Mouse (Mus musculus) frontal cortex, adult (tissue): ENCODE measurements at regions not wholly inside any gene's neighbourhood (a gene's known extent, or its start where the extent isn't known, plus 50 kb on each side); places are given as distances from the start of the nearest gene placed in this dataset.
"Not testable (repeated sequence)": the region's sequence is repeated elsewhere in the genome, so short reads cannot be mapped to it uniquely, and the experiment has no call there.

Experiments
- ATAC-seq: cut with Nextera tagmentation; 2 replicates; pipeline ENCODE4 v1.9.2; 2017; ENCODE audit warnings: mild to moderate bottlenecking, moderate library complexity, mixed read lengths; ENCODE audit not compliant: low TSS enrichment

DNA sequence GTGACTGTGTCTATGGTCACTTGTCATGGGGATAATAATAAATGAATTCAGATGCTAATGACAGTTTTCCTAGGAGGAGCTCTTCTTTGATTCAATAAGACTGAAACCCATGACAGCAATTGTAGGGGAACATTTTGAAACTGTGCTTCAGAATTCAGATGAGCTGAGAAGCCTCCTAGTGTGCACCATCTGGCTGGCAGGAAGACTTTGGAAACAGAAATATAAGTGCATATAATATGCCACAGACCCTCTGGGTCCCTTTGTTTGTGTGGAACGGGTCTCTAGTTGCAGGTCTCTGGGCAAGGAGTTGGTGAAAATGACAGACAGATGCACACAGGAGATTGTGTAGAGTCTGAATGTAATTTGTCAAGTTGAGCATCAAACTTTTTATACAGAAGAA, 1043.3 kb upstream of the Cntnap5a start:
- ATAC-seq = no peak

DNA sequence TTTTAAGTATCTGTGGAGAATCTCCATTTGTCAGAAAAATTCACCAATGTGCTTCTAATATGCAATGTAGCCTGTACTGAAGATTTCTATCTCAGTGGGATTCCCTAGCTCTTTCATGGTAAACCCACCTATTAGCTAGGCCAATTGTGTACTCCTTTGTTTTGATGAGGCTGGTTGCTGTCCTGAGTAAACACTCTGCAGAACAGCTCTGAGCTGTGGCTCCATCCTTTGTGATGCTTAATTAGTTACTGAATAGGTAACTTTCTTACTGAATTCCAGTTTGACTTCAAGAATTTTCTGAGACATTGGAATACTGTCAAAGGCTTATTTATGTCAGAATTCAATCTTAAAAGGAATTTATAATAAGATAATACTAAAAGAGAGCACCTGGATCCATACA, 1042.7 kb upstream of the Cntnap5a start:
- not testable (repeated sequence) for ATAC-seq

DNA sequence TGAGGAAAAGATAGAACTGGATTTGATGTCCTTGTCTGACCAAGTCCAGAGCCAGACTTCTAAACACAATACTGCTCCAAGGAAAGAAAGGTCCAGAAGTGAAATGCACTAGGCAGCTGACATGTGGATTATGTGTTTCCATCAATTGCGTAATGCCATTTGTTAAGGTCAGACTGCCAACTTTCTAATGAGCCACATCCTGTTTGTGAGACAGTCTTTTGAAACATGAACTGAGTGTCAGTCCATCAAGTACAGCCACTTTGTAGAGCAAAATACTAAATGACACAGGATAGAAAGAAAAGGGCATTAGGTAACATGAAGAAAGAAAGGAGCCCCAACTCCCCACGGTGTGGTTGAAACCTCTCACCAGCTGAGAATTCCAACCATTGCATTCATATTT, 1010.6 kb upstream of the Cntnap5a start:
- no peak for ATAC-seq

DNA sequence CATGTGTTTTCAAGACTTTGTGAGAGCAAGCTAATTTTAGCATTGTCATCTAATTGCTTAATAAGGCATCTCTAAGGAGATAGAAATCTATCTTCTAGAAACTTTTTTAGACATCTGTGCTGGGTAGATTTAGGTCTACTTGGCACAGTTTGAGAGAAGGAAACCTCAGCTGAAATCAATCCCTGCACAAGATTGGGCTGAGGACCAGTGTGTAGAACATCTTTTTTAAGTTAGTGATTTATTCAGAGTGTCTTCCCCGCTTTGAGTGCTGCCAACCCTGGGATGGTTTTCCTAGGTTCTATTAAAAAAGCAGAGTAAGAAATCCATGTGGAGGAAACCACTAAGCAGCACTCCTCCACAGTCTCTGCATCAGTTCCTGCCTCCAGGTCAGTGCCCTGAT, 1003.3 kb upstream of the Cntnap5a start:
- peak; percentile 100 for ATAC-seq

DNA sequence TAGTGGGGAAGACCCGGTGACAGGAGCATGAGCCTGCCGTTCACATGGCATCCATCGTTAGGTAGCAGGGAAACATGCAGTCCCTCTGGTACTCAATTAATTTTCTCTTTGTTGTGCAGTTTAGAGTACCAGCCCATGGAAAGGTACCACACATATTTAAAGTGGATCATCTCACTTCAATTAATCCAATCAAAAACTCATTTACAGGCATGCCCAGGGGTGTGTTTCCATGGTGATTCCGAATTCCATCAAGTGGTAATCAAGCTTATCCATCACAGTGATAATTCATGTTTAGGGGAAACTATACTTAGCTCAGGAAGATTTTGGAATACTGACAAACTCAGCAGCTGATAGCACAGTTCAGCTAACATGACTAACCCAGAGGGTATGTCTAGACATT, 963.4 kb upstream of the Cntnap5a start:
- no peak for ATAC-seq

DNA sequence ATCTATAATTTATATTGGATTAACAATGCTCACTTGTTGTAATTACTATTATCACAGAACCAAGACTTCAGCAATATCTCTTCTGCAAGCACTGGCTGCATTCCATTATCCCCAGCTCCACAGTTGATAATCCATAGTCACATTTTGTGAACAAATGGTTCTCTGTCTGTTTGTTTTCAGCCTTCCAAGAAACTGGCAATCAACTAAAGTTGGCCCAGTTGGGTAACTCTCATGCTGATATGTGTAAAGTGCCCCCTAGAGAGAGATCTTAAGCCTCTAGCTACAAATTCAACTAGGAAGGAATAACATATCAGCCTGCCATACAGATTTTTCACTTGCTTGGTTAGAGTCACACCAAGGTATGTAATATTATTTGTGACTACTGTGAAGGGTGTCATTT, 955.4 kb upstream of the Cntnap5a start:
- ATAC-seq = no peak
